Mouse (Mus musculus) thymus, adult 2 months (tissue): ENCODE data around the gene Srgap3. TPM values are rescaled to one million over a fixed set of nuclear protein-coding genes. Genes with fewer than 3 reads are reported as not detected.

Experiments
- DNase-seq: peaks from one replicate; pipeline ENCODE4 v3.0.0; 2021
- H3K27ac ChIP-seq: fragments of 200-500 bp; 2 replicates; pipeline ENCODE4 v1.5.1; 2012; ENCODE audit warnings: low read length, control low read depth; ENCODE audit not compliant: control insufficient read depth, insufficient read depth
- H3K27me3 ChIP-seq: fragments of 200-500 bp; 2 replicates; pipeline ENCODE4 v1.6.1; 2012; ENCODE audit warnings: mild to moderate bottlenecking, low read length, moderate library complexity, mixed read lengths; ENCODE audit not compliant: control insufficient read depth, insufficient read depth
- H3K36me3 ChIP-seq: fragments of 200-500 bp; 2 replicates; pipeline ENCODE4 v1.6.1; 2012; ENCODE audit warnings: mild to moderate bottlenecking, low read length, moderate library complexity; ENCODE audit not compliant: control insufficient read depth, insufficient read depth
- H3K4me1 ChIP-seq: fragments of 200-500 bp; replicated peaks from 2 replicates; pipeline ENCODE4 v1.6.1; 2012; ENCODE audit warnings: low read length; ENCODE audit not compliant: control insufficient read depth, insufficient read depth
- H3K4me3 ChIP-seq: fragments of 200-500 bp; 2 replicates; pipeline ENCODE4 v1.5.1; 2012; ENCODE audit warnings: mild to moderate bottlenecking, low read length, control low read depth, moderate library complexity; ENCODE audit not compliant: control insufficient read depth, insufficient read depth
- CTCF ChIP-seq: fragments of 200-500 bp; IDR thresholded peaks from 2 replicates; pipeline ENCODE4 v1.5.1; 2012; ENCODE audit warnings: mild to moderate bottlenecking, control low read depth, low read length, moderate library complexity, borderline replicate concordance; ENCODE audit not compliant: control insufficient read depth, poor library complexity, insufficient read depth; ENCODE audit errors: extremely low read depth
- POLR2A ChIP-seq: fragments of 200-500 bp; IDR thresholded peaks from 2 replicates; pipeline ENCODE4 v1.6.1; 2012; ENCODE audit warnings: mild to moderate bottlenecking, low read length, control low read depth, moderate library complexity; ENCODE audit not compliant: control insufficient read depth, poor library complexity, insufficient read depth; ENCODE audit errors: extremely low read depth
- WGBS: fragments of 180-500 bp; shearing (Covaris S2); methylation state at CpG from one replicate; pipeline ENCODE4 v1.1.7; 2018; 5-methylcytosine and 5-hydroxymethylcytosine counted together
- polyA plus RNA-seq: library from polyadenylated mRNA; depleted of rRNA; stranded (reverse); fragments of >200 nt; gene quantifications from 2 replicates; pipeline ENCODE4 v1.2.3, GENCODE M21; 2012

The Srgap3 gene
- polyA plus RNA-seq, 1 experiment, result 3.8 TPM

DNA sequence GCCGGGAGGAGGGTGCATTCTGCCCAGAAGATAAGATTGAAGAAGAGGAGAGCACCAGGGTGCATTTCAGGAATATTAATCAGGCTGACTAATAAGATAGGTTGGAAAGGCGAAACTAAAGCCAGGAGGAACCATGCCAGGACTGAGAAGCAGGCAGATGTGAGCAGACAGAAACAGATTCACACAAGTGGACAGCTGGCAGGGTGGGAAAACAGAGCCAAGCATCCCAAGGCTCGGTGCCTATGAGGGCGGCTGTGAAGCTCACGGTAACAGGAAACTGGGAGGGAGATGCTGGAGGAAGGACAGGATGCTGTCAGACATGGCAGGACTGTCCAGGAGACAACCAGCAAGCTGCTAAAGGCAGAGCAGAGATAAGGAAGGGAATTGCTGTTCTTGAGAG lies 96.3 kb downstream of the Srgap3 start:
- no peaks in the 10 kb centered on the region for H3K36me3 ChIP-seq
- H3K27ac ChIP-seq, result no peak overlapping the region
- no peak overlapping the region for H3K4me3 ChIP-seq
- DNase-seq, result no peak
- H3K4me1 ChIP-seq, result peaks cover 23% of the 10 kb centered on the region
- H3K27me3 ChIP-seq, result no peaks in the 10 kb centered on the region
- 87% methylated on average over 5 of the region's 5 CpGs for WGBS
- TF ChIP-seq CTCF (no peak), POLR2A (no peak)

GRCm38 (mm10) chr6:112848629-112849180 lies 98.4 kb downstream of the Srgap3 start:
- Histone ChIP-seq H3K4me3 (no peak overlapping the region), H3K27me3 (no peaks in the 10 kb centered on the region), H3K36me3 (no peaks in the 10 kb centered on the region), H3K4me1 (peaks cover 18% of the 10 kb centered on the region), H3K27ac (no peak overlapping the region)
- no peak for TF ChIP-seq CTCF
- no peak for TF ChIP-seq POLR2A
- 95% methylated on average over 8 of the region's 8 CpGs for WGBS
- DNase-seq, result no peak

DNA sequence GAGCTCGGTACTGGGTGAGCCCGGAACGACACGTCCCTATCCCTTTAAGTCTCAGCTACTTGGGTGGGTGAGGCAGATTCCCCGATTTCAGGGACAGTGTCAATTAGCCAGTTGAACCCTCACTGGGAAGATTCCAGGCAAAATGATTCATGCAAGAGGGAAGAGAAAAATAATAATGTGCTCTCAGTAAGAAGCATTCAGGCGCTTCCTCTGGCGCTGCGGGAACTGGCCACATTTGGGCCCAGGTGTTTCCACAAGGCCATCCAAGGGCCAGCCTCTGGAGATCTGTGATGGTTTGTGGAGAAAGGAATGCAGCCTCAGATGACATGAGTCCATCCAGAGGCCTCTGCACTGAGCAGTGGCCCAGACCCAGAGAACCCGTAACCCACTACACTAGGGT lies 100.2 kb downstream of the Srgap3 start:
- Histone ChIP-seq H3K4me1 (peaks cover 6% of the 10 kb centered on the region; the same call in 1 of the 2 replicates), H3K4me3 (no peak overlapping the region), H3K36me3 (no peaks in the 10 kb centered on the region), H3K27me3 (no peaks in the 10 kb centered on the region), H3K27ac (no peak overlapping the region)
- no peak for DNase-seq
- no peak for TF ChIP-seq POLR2A
- no peak for TF ChIP-seq CTCF
- 98% methylated on average over 9 of the region's 9 CpGs for WGBS

DNA sequence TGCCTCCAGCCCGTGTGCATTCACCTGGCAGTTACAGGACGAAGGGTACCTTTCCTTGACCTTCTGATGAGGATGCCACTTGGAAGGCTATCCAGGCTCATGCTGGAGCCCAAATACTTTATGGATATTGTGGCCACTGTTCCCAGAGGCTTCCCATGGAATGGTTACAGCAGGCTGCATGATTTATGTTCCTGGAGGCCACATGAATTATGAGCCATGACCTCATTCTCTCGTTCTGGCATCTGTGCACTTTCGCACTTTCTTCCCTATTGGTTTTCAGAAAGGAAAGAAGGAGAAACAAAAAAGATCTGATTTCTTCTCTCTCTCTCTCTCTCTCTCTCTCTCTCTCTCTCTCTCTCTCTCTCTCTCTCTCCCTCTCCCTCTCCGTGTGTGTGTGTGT lies 104.6 kb downstream of the Srgap3 start:
- H3K36me3 ChIP-seq, result no peaks in the 10 kb centered on the region
- TF ChIP-seq CTCF (no peak), POLR2A (no peak)
- WGBS, result 87% methylated on average over 5 of the region's 5 CpGs
- no peaks in the 10 kb centered on the region for H3K4me1 ChIP-seq
- no peak overlapping the region for H3K4me3 ChIP-seq
- H3K27ac ChIP-seq, result no peak overlapping the region
- DNase-seq, result no peak
- H3K27me3 ChIP-seq, result no peaks in the 10 kb centered on the region

- Histone ChIP-seq H3K4me1 (no peaks in the 10 kb centered on the region), H3K4me3 (no peak overlapping the region), H3K36me3 (no peaks in the 10 kb centered on the region), H3K27me3 (no peaks in the 10 kb centered on the region), H3K27ac (no peak overlapping the region)
- no peak for TF ChIP-seq CTCF
- WGBS, result 96% methylated on average over 5 of the region's 5 CpGs
- no peak for DNase-seq
Observed at GRCm38 (mm10) chr6:112840400-112840799, 106.7 kb downstream of the Srgap3 start.

DNA sequence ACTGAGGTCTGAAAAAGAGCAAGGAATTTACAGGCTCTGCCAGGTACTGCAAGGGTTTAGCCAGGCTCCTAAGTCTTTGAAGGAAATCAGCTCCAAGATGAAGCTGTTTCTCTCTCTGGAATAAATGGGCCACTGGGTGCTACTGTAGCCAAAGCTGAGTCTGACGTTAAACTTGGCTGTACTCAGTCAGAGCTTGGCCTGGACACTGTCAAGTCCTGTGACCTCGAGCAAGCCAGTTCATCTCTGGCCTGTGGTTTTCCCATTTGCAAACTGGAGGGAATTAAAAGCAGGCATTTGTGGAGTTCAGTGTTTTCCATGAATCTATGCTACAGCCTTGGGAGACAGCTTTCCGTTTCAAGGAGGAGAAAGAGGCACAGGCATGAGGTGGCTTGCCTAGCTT lies 107.7 kb downstream of the Srgap3 start:
- Histone ChIP-seq H3K4me1 (no peaks in the 10 kb centered on the region), H3K36me3 (no peaks in the 10 kb centered on the region), H3K27ac (no peak overlapping the region)

DNA sequence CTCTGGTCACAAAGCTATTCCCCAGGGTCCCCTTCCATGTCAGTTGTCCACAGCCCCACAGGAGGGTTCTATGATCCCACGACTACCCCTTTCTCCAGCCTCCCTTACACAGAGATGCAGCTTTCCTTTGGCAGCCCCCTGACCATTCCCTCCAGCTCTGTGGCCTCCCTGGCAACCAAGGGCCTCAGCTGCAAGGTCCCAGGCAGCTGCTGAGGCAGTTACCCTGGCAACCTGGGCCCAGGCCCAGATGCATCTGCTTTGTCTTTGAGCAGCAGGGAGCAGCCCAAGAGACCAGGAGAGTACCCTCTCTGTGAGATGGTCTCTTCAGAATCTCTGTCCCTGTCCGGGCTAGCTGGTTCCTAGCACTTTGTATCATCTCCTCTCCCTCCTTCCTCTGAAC lies 108.2 kb downstream of the Srgap3 start:
- no peaks in the 10 kb centered on the region for H3K27me3 ChIP-seq
- 89% methylated on average over 2 of the region's 2 CpGs for WGBS
- DNase-seq, result no peak
- H3K4me3 ChIP-seq, result no peak overlapping the region
- TF ChIP-seq CTCF, result no peak
- TF ChIP-seq POLR2A, result no peak
- no peaks in the 10 kb centered on the region for H3K4me1 ChIP-seq
- no peaks in the 10 kb centered on the region for H3K36me3 ChIP-seq
- H3K27ac ChIP-seq, result no peak overlapping the region

More for the DNA sequence above, 107.7 kb downstream of the Srgap3 start:
- Histone ChIP-seq H3K27me3 (no peaks in the 10 kb centered on the region), H3K4me3 (no peak overlapping the region)
- WGBS, result 91% methylated on average over 3 of the region's 3 CpGs
- no peak for TF ChIP-seq POLR2A
- TF ChIP-seq CTCF, result no peak
- DNase-seq, result no peak
